Mouse (Mus musculus) embryonic facial prominence, embryonic 14.5 days (tissue): ENCODE measurements around the gene Grm4. TPM values are rescaled to one million over a fixed set of nuclear protein-coding genes. Genes with fewer than 3 reads are reported as not detected.

ENCODE experiments used
- ATAC-seq: fragments of 200-750 bp; cut with Nextera tagmentation; 2 replicates; pipeline ENCODE4 v1.8.0; 2017; ENCODE audit warnings: low read depth, moderate number of reproducible peaks, moderate TSS enrichment
- DNase-seq: peaks from one replicate; pipeline ENCODE4 v3.0.0-alpha.2; 2015; ENCODE audit warnings: low spot score
- H3K27ac ChIP-seq: fragments of 300-500 bp; sonication (generic); replicated peaks from 2 replicates; pipeline ENCODE4 v1.5.1; 2014; ENCODE audit warnings: low read depth, mild to moderate bottlenecking, low read length, moderate library complexity
- H3K27me3 ChIP-seq: fragments of 300-500 bp; sonication (generic); replicated peaks from 2 replicates; pipeline ENCODE4 v1.6.1; 2014; ENCODE audit warnings: low read length; ENCODE audit not compliant: control insufficient read depth, insufficient read depth
- H3K36me3 ChIP-seq: fragments of 300-500 bp; sonication (generic); 2 replicates; pipeline ENCODE4 v1.6.1; 2014; ENCODE audit warnings: low read length, mixed read lengths; ENCODE audit not compliant: control insufficient read depth, insufficient read depth
- H3K4me1 ChIP-seq: fragments of 300-500 bp; sonication (generic); 2 replicates; pipeline ENCODE4 v1.6.1; 2014; ENCODE audit warnings: antibody characterized with exemption, low read length; ENCODE audit not compliant: control insufficient read depth, insufficient read depth
- H3K4me2 ChIP-seq: fragments of 300-500 bp; sonication (generic); 2 replicates; pipeline ENCODE4 v1.6.1; 2014; ENCODE audit warnings: low read depth, mild to moderate bottlenecking, low read length, moderate library complexity, mixed read lengths
- H3K4me3 ChIP-seq: fragments of 300-500 bp; sonication (generic); 2 replicates; pipeline ENCODE4 v1.5.1; 2014; ENCODE audit warnings: low read depth, mild to moderate bottlenecking, low read length
- H3K9ac ChIP-seq: fragments of 300-500 bp; sonication (generic); 2 replicates; pipeline ENCODE4 v1.6.1; 2014; ENCODE audit warnings: low read depth, mild to moderate bottlenecking, low read length, moderate library complexity, mixed read lengths
- H3K9me3 ChIP-seq: fragments of 300-500 bp; sonication (generic); 2 replicates; pipeline ENCODE4 v1.6.1; 2016; ENCODE audit warnings: low read length; ENCODE audit not compliant: control insufficient read depth
- WGBS: fragments of 180-500 bp; shearing (Covaris S2); extraction: QIAGEN DNeasy Blood & Tissue Kit; methylation state at CpG from one replicate; pipeline ENCODE4 v1.1.7; 2014; 5-methylcytosine and 5-hydroxymethylcytosine counted together
- polyA plus RNA-seq: library from polyadenylated mRNA; unstranded; fragments of >200 nt; fragmentation: Nextera tagmentation; extraction: Ambion mirVana; gene quantifications from 2 replicates; pipeline ENCODE4 v1.2.1, GENCODE M21; 2014

Grm4 gene
- polyA plus RNA-seq, 1 experiment from 2014 or later: 1.2 TPM

DNA sequence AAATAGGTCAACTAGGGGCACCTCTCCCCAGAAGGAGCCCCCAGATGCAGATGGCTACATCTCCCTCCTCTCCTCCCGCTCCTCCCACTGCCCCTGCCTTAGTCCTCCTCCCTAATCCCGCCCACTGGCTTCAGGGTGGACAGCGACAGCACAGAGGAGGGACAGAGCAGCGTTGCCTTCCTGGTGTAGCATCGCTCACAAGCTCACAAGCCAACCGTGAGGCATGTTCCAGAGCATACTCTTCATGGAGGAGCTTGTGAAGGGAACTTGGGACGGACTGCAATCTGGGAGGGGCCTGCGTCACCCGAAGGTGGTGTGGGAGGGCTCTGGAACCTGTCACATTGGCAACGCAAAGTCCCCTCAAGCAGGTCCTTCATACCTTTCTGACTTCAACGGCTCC is 14.8 kb downstream of the Grm4 start:
- Histone ChIP-seq H3K4me2 (no peak overlapping the region), H3K4me3 (no peak overlapping the region), H3K36me3 (no peaks in the 10 kb centered on the region), H3K9me3 (no peaks in the 10 kb centered on the region), H3K9ac (no peak overlapping the region), H3K27ac (no peak overlapping the region), H3K4me1 (peaks cover 20% of the 10 kb centered on the region), H3K27me3 (peaks cover 28% of the 10 kb centered on the region)
- ATAC-seq (no peak), DNase-seq (no peak)
- WGBS: 52% methylated on average over 11 of the region's 11 CpGs

DNA sequence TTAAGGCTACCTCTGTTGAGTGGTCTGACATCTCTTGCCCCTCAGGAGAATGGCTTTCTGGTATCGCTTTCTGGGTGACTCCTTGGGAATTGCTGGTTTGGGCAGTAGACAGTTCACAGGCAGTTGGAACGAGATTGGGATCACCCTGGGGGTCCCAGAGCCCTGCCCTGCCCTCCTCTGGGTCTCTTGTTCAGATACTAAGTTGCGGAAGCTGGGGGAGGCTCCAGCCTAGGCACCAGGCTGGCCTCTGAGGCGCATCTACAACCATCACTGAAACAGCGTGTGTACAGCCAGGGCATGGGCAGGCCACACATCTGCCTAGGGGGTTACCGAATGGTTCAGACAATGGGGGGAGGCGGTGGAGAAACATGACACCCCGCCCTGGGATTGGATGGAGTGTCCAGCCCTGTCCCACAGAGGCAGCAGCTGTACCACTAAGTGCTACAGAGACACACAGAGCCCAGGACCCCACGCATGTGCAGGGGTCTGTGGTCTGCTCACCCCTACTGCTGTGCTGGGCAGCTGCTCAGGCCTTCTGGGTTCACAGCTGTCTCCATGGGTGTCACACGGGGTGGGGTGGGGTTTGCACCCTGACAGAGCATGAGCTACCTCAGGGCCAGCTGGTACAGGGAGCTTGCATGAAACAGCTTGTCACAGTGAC is 15.9 kb downstream of the Grm4 start:
- Histone ChIP-seq H3K9me3 (no peaks in the 10 kb centered on the region), H3K4me3 (no peak overlapping the region), H3K27me3 (peaks cover 18% of the 10 kb centered on the region), H3K9ac (no peak overlapping the region), H3K27ac (no peak overlapping the region), H3K4me2 (no peak overlapping the region), H3K4me1 (peaks cover 27% of the 10 kb centered on the region), H3K36me3 (no peaks in the 10 kb centered on the region)
- ATAC-seq: peak; percentile 85
- 20% methylated on average over 8 of the region's 10 CpGs for WGBS
- DNase-seq: peak; percentile 84

DNA sequence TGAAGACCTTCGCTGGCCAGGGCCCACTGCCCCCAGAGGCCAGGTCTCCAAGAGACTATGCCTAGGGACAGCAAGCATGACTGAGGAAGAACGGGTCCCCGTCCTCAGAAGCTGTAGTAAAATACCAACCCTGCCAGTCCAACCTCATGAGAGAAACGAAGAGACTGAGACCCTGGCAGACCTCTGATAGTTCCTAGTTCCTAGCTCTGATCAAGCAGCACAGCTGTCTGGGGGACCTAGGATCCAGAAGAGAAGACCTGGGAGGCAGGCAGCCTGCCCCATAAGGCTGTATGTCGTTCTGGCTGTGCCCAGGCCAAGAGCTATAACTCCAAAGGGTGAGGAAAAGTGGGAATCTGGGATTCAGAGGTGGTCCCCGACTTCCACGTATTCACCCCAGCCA is 17.3 kb downstream of the Grm4 start:
- Histone ChIP-seq H3K27me3 (peaks cover 15% of the 10 kb centered on the region; the same call in 1 of the 2 replicates), H3K9me3 (no peaks in the 10 kb centered on the region), H3K4me2 (no peak overlapping the region), H3K27ac (no peak overlapping the region), H3K4me3 (no peak overlapping the region), H3K36me3 (no peaks in the 10 kb centered on the region), H3K4me1 (peaks cover 27% of the 10 kb centered on the region), H3K9ac (no peak overlapping the region)
- DNase-seq: no peak
- no peak for ATAC-seq
- WGBS: 71% methylated on average over 7 of the region's 7 CpGs

DNA sequence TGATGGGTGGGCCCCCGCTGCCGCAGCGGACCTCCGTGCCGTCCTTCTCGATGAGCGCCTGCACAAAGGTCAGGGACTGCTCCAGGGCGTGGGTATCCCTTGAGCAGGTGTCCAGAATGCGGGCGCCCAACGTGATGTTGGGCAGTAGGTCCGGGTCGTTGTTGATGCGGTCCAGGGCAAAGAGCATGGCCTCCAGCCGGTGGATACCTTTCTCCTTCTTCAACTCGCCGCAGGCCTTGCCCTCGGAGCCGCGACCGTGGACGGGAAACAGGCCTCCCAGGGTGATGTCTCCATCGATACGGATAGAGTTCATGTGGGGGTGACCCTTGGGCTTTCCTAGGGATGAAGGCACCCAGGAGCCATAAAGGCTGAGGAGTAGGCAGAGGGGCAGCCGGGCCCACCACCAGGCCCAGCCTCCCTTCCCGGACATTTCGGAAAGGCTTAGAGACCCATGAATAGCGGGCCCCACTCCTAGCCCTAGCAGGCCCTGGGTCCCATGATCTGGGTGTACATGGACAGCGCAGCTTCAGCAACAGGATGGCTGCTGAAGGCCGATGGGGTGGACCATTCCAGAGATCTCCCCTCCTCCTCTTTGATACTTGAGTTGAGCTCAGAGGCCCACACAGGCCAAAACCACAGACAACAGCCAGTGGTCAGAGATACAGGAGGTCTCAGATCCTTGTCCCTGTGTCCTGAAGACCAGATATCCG is 18.3 kb downstream of the Grm4 start:
- no peak overlapping the region for H3K4me3 ChIP-seq
- H3K9me3 ChIP-seq: no peaks in the 10 kb centered on the region
- no peak overlapping the region for H3K27ac ChIP-seq
- WGBS: 60% methylated on average over 30 of the region's 31 CpGs
- peaks cover 15% of the 10 kb centered on the region; the same call in 1 of the 2 replicates for H3K27me3 ChIP-seq
- no peak for ATAC-seq
- peaks cover 27% of the 10 kb centered on the region for H3K4me1 ChIP-seq
- no peak for DNase-seq
- no peak overlapping the region for H3K4me2 ChIP-seq
- no peak overlapping the region for H3K9ac ChIP-seq
- H3K36me3 ChIP-seq: no peaks in the 10 kb centered on the region

DNA sequence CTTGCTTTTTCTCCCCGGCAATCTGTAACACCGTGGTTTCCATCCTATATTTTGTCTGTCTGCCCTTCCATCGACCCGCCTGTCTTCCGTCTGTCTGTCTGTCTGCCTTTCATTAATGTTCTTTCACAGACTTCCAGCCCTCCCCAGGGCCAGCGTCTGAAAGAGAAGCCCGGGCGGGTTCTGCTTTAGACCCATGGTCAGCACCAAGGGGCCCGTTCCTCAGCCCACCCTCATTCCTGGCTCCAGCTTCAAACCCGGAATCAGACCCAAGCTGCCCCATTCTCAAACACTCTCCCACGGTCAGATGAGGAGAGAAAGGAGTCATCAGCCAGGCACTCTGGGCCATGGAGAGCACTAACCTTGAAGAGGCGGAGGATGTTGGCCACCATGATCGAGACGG is 18.9 kb downstream of the Grm4 start:
- WGBS: 24% methylated on average over 12 of the region's 14 CpGs
- no peak overlapping the region for H3K27ac ChIP-seq
- H3K36me3 ChIP-seq: no peaks in the 10 kb centered on the region
- H3K4me2 ChIP-seq: peak overlapping the region; percentile 49
- peaks cover 15% of the 10 kb centered on the region; the same call in 1 of the 2 replicates for H3K27me3 ChIP-seq
- peak overlapping the region; percentile 0; the same call in 1 of the 2 replicates for H3K9ac ChIP-seq
- no peak for ATAC-seq
- H3K4me3 ChIP-seq: no peak overlapping the region
- H3K9me3 ChIP-seq: no peaks in the 10 kb centered on the region
- DNase-seq: no peak
- H3K4me1 ChIP-seq: peaks cover 27% of the 10 kb centered on the region

DNA sequence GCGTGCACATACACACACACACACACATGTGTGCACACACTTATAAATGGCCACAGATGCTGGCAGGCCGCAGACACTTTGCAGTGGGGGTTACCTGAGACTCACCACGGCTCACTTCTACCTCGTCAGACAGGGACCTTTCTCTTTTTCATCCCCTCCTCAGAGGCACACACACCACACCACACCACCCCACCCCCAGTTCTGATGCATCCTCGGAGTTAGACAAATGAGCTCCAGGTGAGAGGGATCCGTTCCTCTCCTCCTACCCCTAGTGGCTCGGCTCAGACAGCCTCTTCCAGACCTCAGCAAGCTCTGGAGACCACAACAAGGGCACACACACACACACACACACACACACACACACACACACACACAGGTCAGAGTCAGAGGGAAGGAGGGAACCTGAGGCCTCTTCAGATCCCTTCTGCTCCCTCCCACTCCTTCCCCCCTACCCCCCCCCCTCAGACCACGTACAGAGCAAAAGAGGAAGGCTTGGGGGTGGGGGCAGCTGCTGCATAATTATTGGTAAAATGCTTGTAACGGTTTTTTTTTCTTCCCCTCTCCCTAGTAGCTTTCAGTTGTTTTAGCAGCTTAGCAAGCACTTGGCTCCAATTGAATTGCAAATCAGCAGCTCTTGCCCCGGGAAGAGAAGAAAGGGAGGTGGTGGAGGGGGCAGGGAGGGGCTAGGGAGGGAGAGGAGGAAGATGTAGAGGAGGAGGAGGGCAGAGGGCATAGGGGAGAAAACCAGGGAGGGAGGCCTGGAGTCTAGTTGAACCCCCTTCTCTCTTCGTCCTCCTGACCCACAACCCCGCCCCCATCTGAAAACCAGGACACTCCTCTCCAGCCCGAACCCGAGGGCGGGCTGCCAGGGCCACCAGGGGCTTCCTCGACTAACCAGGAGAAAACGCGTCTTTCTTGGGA is 19.6 kb downstream of the Grm4 start:
- H3K4me1 ChIP-seq: peaks cover 27% of the 10 kb centered on the region
- H3K36me3 ChIP-seq: no peaks in the 10 kb centered on the region
- H3K9ac ChIP-seq: peak overlapping the region; percentile 0; the same call in 1 of the 2 replicates
- no peak overlapping the region for H3K27ac ChIP-seq
- H3K4me3 ChIP-seq: peak overlapping the region; percentile 16; the same call in 1 of the 2 replicates
- H3K9me3 ChIP-seq: no peaks in the 10 kb centered on the region
- peak; percentile 35 for ATAC-seq
- peak; percentile 66 for DNase-seq
- H3K27me3 ChIP-seq: peaks cover 15% of the 10 kb centered on the region; the same call in 1 of the 2 replicates
- 6% methylated on average over 16 of the region's 18 CpGs for WGBS
- peak overlapping the region; percentile 49 for H3K4me2 ChIP-seq

DNA sequence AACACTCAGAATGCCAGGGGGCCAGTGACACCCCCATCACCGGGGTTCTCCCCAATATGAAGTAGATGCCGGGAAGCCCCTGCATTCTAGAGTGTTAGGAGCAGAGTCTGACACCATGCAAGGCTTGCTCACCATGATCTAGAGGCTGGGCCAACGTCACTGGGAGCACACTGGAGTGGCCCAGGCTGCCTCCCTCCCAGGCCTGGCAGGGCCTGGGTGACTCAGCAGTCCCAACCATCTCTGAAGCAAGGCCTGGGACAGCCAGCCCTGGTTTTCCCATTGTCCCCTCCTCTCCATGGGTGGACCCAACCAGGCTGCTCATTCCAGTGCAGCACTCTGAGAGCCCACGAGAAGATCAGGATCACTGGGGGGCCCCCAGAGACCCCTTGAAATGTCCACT is 20.4 kb downstream of the Grm4 start:
- H3K4me2 ChIP-seq: no peak overlapping the region
- WGBS: 46% methylated on average over 4 of the region's 4 CpGs
- no peak overlapping the region for H3K4me3 ChIP-seq
- no peak for ATAC-seq
- H3K9me3 ChIP-seq: no peaks in the 10 kb centered on the region
- DNase-seq: no peak
- no peak overlapping the region for H3K27ac ChIP-seq
- peaks cover 27% of the 10 kb centered on the region for H3K4me1 ChIP-seq
- peaks cover 15% of the 10 kb centered on the region; the same call in 1 of the 2 replicates for H3K27me3 ChIP-seq
- no peaks in the 10 kb centered on the region for H3K36me3 ChIP-seq
- H3K9ac ChIP-seq: no peak overlapping the region

DNA sequence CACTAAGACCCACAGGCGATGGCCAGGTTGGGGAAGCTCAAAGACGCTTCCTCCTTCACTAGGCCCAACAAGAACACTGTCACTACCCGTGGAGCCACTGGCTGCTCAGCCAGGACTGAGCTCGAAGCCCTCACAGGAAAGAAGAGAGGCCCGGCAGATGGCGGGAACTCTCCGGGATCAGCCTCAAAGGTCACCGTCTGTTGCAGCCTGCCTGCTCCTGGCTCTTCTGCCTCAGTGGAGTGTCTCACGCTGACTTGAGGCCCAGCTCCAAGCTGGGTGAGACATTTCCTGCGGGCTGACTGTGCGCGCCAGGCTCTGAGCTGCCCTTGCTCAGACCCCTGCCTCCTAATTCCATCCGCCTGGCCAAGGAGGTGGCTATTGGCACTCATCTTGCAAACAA is 22.1 kb downstream of the Grm4 start:
- no peak for ATAC-seq

More for the DNA sequence above, 22.1 kb downstream of the Grm4 start:
- H3K9ac ChIP-seq: no peak overlapping the region
- WGBS: 61% methylated on average over 12 of the region's 13 CpGs
- no peak overlapping the region for H3K4me3 ChIP-seq
- peaks cover 12% of the 10 kb centered on the region; the same call in 1 of the 2 replicates for H3K27me3 ChIP-seq
- no peak overlapping the region for H3K4me2 ChIP-seq
- H3K9me3 ChIP-seq: no peaks in the 10 kb centered on the region
- H3K36me3 ChIP-seq: no peaks in the 10 kb centered on the region
- H3K4me1 ChIP-seq: peaks cover 19% of the 10 kb centered on the region
- no peak for DNase-seq
- H3K27ac ChIP-seq: no peak overlapping the region
